Mouse (Mus musculus): ENCODE measurements around the gene Cryab. TPM values are rescaled to one million over a fixed set of nuclear protein-coding genes. Genes with fewer than 3 reads are reported as not detected.
A peak's percentile ranks its signal among the peaks of the same experiment; 100 is the strongest.

The Cryab gene
- polyA plus RNA-seq (2012; rRNA removed), result 5.7 and 6.1 TPM in 2 replicates

DNA sequence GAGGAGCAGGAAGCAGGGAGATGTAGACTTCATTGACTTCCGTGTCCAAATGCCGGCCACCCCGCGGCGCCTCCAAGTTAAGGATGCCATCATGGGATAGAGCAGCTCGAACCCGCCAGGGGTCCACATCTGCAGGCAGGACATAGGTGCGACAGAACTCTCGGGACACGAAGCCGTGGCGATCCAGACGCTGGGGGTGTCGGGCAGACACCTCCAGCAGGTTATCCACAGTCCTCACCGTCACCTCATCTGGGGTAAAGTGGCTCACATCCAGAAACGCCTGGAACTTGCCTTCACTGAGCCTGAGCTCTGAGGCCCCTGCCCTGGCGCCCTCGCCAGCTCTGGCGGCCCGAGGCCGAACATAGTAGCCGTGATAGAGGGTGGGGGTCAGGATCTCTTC is at the start of gene Cryab:
Cryab (plus strand) TSS at position 3 of the 400 bp plus-strand sequence.
- no peak for DNase-seq (ENCODE audit: low read depth)
- TF ChIP-seq POLR2A (IDR thresholded peaks at IDR 0.05; ENCODE audit: borderline replicate concordance, extremely low read depth, insufficient read depth, insufficient read length, poor library complexity, severe bottlenecking), result no peak
- TF ChIP-seq CTCF (IDR thresholded peaks at IDR 0.05; ENCODE audit: borderline replicate concordance, extremely low read depth, insufficient read depth, insufficient read length), result no peak

DNA sequence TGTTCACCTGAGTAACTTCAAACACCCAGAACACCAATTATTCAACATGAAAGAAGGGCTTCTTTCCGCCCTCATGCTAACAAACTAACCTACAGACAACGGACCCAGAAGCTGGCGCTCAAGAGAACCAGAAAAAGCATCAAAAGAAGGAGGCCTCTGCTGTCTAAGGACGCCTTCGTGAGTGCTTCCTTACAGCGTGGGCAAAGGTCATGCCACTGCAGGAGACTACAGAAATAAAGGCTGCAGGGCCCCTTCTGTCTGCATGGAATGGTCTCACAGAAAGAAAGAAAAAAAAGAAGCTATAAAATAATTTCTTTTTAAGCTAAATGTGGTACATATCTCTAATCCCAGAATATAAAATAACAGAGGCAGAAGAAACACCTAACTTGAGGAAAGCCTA is 46.2 kb upstream of the Cryab start:
- TF ChIP-seq CTCF (IDR thresholded peaks at IDR 0.05; ENCODE audit: borderline replicate concordance, extremely low read depth, insufficient read depth, insufficient read length), result no peak
- no peak for TF ChIP-seq POLR2A (IDR thresholded peaks at IDR 0.05; ENCODE audit: borderline replicate concordance, extremely low read depth, insufficient read depth, insufficient read length, poor library complexity, severe bottlenecking)
- peak; percentile 30 for DNase-seq (ENCODE audit: low read depth)

DNA sequence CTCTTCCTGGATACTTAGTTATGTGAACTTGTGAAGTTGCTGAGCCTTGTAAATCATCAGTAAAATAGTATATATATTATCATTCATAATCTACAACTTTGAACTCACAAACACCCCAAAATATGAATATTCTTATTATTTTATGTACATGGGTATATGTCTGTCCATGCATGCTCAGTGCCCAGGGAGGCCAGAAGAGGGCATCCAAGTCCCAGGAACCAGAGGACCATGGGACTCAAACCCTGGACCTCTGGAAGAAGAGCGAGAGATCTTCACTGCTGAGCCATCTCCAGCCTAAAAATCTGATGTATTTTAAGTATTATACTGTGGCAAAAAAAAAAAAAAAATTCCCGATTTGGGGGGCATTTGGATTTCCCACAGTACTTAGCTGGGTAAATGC is 42.0 kb upstream of the Cryab start:
- TF ChIP-seq POLR2A (IDR thresholded peaks at IDR 0.05; ENCODE audit: borderline replicate concordance, extremely low read depth, insufficient read depth, insufficient read length, poor library complexity, severe bottlenecking), result no peak
- peak; percentile 59; the same call in 1 of the 2 replicates for TF ChIP-seq CTCF (IDR thresholded peaks at IDR 0.05; ENCODE audit: borderline replicate concordance, extremely low read depth, insufficient read depth, insufficient read length)
- peak; percentile 62 for DNase-seq (ENCODE audit: low read depth)

GRCm38 (mm10) chr9:50711337-50711736 is 39.8 kb upstream of the Cryab start:
- TF ChIP-seq CTCF (IDR thresholded peaks at IDR 0.05; ENCODE audit: borderline replicate concordance, extremely low read depth, insufficient read depth, insufficient read length) (no peak), POLR2A (IDR thresholded peaks at IDR 0.05; ENCODE audit: borderline replicate concordance, extremely low read depth, insufficient read depth, insufficient read length, poor library complexity, severe bottlenecking) (no peak)
- no peak for DNase-seq (ENCODE audit: low read depth)

- TF ChIP-seq POLR2A (IDR thresholded peaks at IDR 0.05; ENCODE audit: borderline replicate concordance, extremely low read depth, insufficient read depth, insufficient read length, poor library complexity, severe bottlenecking) (no peak), CTCF (IDR thresholded peaks at IDR 0.05; ENCODE audit: borderline replicate concordance, extremely low read depth, insufficient read depth, insufficient read length) (no peak)
- no peak for DNase-seq (ENCODE audit: low read depth)
Measured at GRCm38 (mm10) chr9:50714188-50714587, 36.9 kb upstream of the Cryab start.

- DNase-seq (ENCODE audit: low read depth), result no peak
- TF ChIP-seq POLR2A (IDR thresholded peaks at IDR 0.05; ENCODE audit: borderline replicate concordance, extremely low read depth, insufficient read depth, insufficient read length, poor library complexity, severe bottlenecking), result no peak
- no peak for TF ChIP-seq CTCF (IDR thresholded peaks at IDR 0.05; ENCODE audit: borderline replicate concordance, extremely low read depth, insufficient read depth, insufficient read length)
Measured at GRCm38 (mm10) chr9:50718878-50719277, 32.2 kb upstream of the Cryab start.

DNA sequence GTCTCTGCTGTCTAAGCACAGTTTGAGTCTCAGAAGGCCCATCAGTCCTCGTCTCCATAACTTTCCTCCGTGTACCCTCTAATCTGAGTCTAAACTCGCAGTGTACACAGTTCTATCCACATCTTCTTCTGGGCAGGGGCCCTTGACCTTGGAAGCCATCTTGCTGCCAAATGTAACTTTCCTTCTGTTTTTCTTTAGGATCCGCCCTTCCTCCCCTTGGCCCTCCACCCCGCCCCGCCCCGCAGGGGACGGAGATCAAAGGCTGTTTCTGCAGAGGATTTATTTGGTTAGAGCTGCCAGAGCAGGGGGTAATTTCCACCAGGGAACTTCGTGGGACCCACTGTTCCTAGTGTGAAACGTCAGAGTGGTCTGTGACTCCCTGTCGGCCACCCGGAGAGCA is 30.1 kb upstream of the Cryab start:
- TF ChIP-seq CTCF (IDR thresholded peaks at IDR 0.05; ENCODE audit: borderline replicate concordance, extremely low read depth, insufficient read depth, insufficient read length) (no peak), POLR2A (IDR thresholded peaks at IDR 0.05; ENCODE audit: borderline replicate concordance, extremely low read depth, insufficient read depth, insufficient read length, poor library complexity, severe bottlenecking) (no peak)
- no peak for DNase-seq (ENCODE audit: low read depth)

DNA sequence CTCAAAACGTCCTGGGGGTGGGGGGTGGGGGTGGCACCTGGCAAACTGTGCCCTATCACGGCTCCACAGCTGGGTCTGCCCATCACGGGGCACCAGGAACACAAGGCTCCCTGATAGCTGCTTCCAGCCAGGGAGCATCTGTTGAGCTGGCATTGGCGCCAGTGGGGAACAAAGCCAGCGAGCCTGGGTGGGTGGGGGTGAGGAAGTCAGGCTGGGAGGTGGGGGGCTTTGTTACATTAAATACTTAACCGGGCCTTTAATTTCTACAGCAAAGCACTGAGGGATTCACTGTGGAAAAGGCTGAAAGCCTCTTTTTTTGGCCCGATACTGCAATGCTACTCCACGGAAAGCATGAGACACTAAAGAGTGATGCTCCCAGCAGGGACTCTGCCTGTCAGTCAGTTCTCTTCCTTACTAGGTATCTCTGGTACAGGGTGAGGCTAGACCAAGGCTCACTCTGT is 28.6 kb upstream of the Cryab start:
- DNase-seq (ENCODE audit: low read depth), result peak; percentile 80
- TF ChIP-seq POLR2A (IDR thresholded peaks at IDR 0.05; ENCODE audit: borderline replicate concordance, extremely low read depth, insufficient read depth, insufficient read length, poor library complexity, severe bottlenecking) (no peak), CTCF (IDR thresholded peaks at IDR 0.05; ENCODE audit: borderline replicate concordance, extremely low read depth, insufficient read depth, insufficient read length) (no peak)

- peak; percentile 89 for DNase-seq (ENCODE audit: low read depth)
- TF ChIP-seq CTCF (IDR thresholded peaks at IDR 0.05; ENCODE audit: borderline replicate concordance, extremely low read depth, insufficient read depth, insufficient read length) (no peak), POLR2A (IDR thresholded peaks at IDR 0.05; ENCODE audit: borderline replicate concordance, extremely low read depth, insufficient read depth, insufficient read length, poor library complexity, severe bottlenecking) (no peak)
Measured at GRCm38 (mm10) chr9:50723406-50723805, 27.7 kb upstream of the Cryab start.

GRCm38 (mm10) chr9:50724147-50724546 is 27.0 kb upstream of the Cryab start:
- TF ChIP-seq CTCF (IDR thresholded peaks at IDR 0.05; ENCODE audit: borderline replicate concordance, extremely low read depth, insufficient read depth, insufficient read length) (no peak), POLR2A (IDR thresholded peaks at IDR 0.05; ENCODE audit: borderline replicate concordance, extremely low read depth, insufficient read depth, insufficient read length, poor library complexity, severe bottlenecking) (no peak)
- DNase-seq (ENCODE audit: low read depth), result peak; percentile 31

- TF ChIP-seq POLR2A (IDR thresholded peaks at IDR 0.05; ENCODE audit: borderline replicate concordance, extremely low read depth, insufficient read depth, insufficient read length, poor library complexity, severe bottlenecking) (no peak), CTCF (IDR thresholded peaks at IDR 0.05; ENCODE audit: borderline replicate concordance, extremely low read depth, insufficient read depth, insufficient read length) (no peak)
- peak; percentile 80 for DNase-seq (ENCODE audit: low read depth)
Measured at GRCm38 (mm10) chr9:50724661-50725330, 26.3 kb upstream of the Cryab start.

Measured in brain, embryonic 14.5 days (tissue).